Mouse (Mus musculus) limb, embryonic 11.5 days (tissue): ENCODE data around the gene Ms4a14. TPM values are rescaled to one million over a fixed set of nuclear protein-coding genes. Genes with fewer than 3 reads are reported as not detected.
"Not testable (repeated sequence)": the region's sequence is repeated elsewhere in the genome, so short reads cannot be mapped to it uniquely, and the experiment has no call there.

Source experiments
- ATAC-seq: fragments of 200-750 bp; cut with Nextera tagmentation; 2 replicates; pipeline ENCODE4 v1.8.0; 2017; ENCODE audit warnings: low read depth; ENCODE audit not compliant: insufficient number of reproducible peaks, low FRiP score, low TSS enrichment
- DNase-seq: peaks from one replicate; pipeline ENCODE4 v3.0.0-alpha.2; 2015; ENCODE audit warnings: low spot score
- H3K27ac ChIP-seq: fragments of 300-500 bp; sonication (generic); replicated peaks from 2 replicates; pipeline ENCODE4 v1.5.1; 2014; ENCODE audit warnings: low read depth, mild to moderate bottlenecking, low read length
- H3K27me3 ChIP-seq: fragments of 300-500 bp; sonication (generic); 2 replicates; pipeline ENCODE4 v1.6.1; 2014; ENCODE audit warnings: mild to moderate bottlenecking, low read length, mixed read lengths; ENCODE audit not compliant: control insufficient read depth, insufficient read depth
- H3K36me3 ChIP-seq: fragments of 300-500 bp; sonication (generic); 2 replicates; pipeline ENCODE4 v1.6.1; 2014; ENCODE audit warnings: mild to moderate bottlenecking, low read length, moderate library complexity, mixed read lengths; ENCODE audit not compliant: control insufficient read depth, insufficient read depth
- H3K4me1 ChIP-seq: fragments of 300-500 bp; sonication (generic); 2 replicates; pipeline ENCODE4 v1.6.1; 2014; ENCODE audit warnings: low read length, mixed read lengths; ENCODE audit not compliant: control insufficient read depth, insufficient read depth
- H3K4me2 ChIP-seq: fragments of 300-500 bp; sonication (generic); 2 replicates; pipeline ENCODE4 v1.6.1; 2014; ENCODE audit warnings: low read depth, mild to moderate bottlenecking, moderate library complexity; ENCODE audit not compliant: severe bottlenecking
- H3K4me3 ChIP-seq: fragments of 300-500 bp; sonication (generic); 2 replicates; pipeline ENCODE4 v1.5.1; 2014; ENCODE audit warnings: low read depth, low read length
- H3K9ac ChIP-seq: fragments of 300-500 bp; sonication (generic); 2 replicates; pipeline ENCODE4 v1.6.1; 2014; ENCODE audit warnings: mild to moderate bottlenecking, low read length
- H3K9me3 ChIP-seq: fragments of 300-500 bp; sonication (generic); 2 replicates; pipeline ENCODE4 v1.6.1; 2016; ENCODE audit warnings: low read length; ENCODE audit not compliant: control insufficient read depth
- WGBS: fragments of 180-500 bp; shearing (Covaris S2); extraction: QIAGEN DNeasy Blood & Tissue Kit; methylation state at CpG from one replicate; pipeline ENCODE4 v1.1.7; 2014; 5-methylcytosine and 5-hydroxymethylcytosine counted together
- polyA plus RNA-seq: library from polyadenylated mRNA; unstranded; fragments of >200 nt; fragmentation: Nextera tagmentation; extraction: Ambion mirVana; gene quantifications from 2 replicates; pipeline ENCODE4 v1.2.1, GENCODE M21; 2014

Gene Ms4a14
- polyA plus RNA-seq, 1 experiment from 2014 or later = 0.04 TPM

DNA sequence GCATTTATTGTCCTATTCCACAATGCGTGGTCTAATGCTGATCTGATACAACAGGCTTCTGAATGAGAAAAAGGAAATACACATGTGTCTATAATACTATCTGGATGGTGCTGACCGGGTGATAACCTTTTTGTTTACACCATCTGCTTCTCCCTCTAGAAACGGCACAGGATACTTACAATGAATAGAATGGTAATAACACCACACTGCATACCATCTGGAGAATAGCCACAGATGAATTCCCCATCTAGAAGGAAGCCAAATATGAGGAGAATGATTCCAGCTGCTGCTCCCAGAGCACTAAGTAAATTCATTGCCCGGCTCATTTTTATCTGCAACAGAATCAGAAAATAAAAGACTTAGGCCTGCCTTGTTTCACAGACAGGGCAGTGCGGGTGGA lies 37.8 kb downstream of the Ms4a14 start:
- WGBS = 75% methylated on average over 5 of the region's 5 CpGs
- DNase-seq = no peak
- Histone ChIP-seq H3K36me3 (no peaks in the 10 kb centered on the region), H3K4me2 (no peak overlapping the region), H3K4me1 (no peaks in the 10 kb centered on the region), H3K9me3 (no peaks in the 10 kb centered on the region), H3K27me3 (no peaks in the 10 kb centered on the region), H3K4me3 (no peak overlapping the region), H3K27ac (no peak overlapping the region), H3K9ac (no peak overlapping the region)
- ATAC-seq = no peak

DNA sequence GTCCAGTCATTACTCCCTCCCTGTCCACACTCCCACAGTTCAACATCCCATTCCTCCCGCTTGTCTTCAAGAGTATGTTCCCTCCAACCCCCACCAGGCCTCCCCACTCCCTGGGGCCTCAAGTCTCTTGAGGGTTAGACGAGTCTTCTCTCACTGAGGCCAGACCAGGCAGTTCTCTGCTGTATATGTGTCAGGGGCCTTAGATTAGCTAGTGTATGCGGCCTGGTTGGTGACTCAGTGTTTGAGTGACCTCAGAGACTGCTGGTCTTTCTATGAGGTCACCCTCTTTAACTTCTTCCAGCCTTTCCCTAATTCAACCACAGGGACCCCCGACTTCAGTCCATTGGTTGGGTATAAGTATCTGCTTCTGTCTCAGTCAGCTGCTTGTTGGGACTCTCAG lies 47.3 kb downstream of the Ms4a14 start:
- H3K4me2 ChIP-seq = no peak overlapping the region
- no peaks in the 10 kb centered on the region for H3K36me3 ChIP-seq
- no peaks in the 10 kb centered on the region for H3K27me3 ChIP-seq
- H3K9me3 ChIP-seq = no peaks in the 10 kb centered on the region
- H3K9ac ChIP-seq = no peak overlapping the region
- no peaks in the 10 kb centered on the region for H3K4me1 ChIP-seq
- H3K27ac ChIP-seq = no peak overlapping the region
- H3K4me3 ChIP-seq = no peak overlapping the region
- 74% methylated on average over 4 of the region's 4 CpGs for WGBS
- no peak for ATAC-seq
- no peak for DNase-seq

DNA sequence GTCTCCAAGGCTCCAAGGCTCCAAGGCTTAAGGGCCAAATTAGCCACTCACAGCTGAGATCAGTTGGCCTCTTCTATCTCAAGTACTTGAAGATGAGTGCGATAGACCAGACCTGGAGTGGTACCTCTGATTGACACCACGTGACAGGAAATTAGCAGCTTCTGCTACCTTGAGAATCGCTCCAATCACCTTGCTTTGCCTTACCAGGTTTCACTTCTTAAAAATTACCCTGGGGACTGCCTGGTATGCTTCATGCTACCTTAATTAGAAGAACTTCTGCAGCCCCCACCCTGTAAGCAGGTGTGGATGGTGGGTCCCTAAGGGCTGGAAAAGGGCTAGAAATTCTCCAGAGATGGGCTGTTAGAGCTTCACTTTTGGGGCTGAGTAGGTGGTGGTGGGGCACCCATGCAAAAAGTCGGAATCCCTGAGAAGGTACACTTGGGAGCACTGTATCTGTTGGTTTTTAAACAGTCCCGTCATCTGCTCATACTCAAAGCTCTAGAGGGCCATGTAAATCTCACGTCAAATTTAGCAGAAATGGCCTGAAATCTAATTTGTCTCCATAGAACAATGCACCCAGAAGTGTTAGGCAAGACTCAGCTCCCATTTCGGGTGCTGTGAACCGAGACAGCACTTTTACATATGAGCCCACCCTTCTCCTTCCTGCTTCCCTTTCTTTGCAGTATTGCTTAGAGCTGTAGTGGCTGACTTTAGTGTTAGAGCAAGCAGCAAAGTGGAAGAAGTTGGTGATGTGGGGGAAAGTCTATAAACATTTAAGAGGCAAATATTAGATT lies 48.0 kb downstream of the Ms4a14 start, which contains the start of gene Ms4a1:
Ms4a1 (minus strand) TSS at position 190 of the 794 bp plus-strand sequence.
- Histone ChIP-seq H3K4me3 (no peak within 1 kb of the TSS), H3K4me2 (no peak within 1 kb of the TSS), H3K4me1 (no peaks in the 10 kb centered on the region), H3K27me3 (no peaks in the 10 kb centered on the region), H3K27ac (no peak within 1 kb of the TSS), H3K36me3 (no peaks in the 10 kb centered on the region), H3K9ac (no peak within 1 kb of the TSS), H3K9me3 (no peaks in the 10 kb centered on the region)
- WGBS = 87% methylated on average over 8 of the region's 8 CpGs
- ATAC-seq (no peak), DNase-seq (no peak)

DNA sequence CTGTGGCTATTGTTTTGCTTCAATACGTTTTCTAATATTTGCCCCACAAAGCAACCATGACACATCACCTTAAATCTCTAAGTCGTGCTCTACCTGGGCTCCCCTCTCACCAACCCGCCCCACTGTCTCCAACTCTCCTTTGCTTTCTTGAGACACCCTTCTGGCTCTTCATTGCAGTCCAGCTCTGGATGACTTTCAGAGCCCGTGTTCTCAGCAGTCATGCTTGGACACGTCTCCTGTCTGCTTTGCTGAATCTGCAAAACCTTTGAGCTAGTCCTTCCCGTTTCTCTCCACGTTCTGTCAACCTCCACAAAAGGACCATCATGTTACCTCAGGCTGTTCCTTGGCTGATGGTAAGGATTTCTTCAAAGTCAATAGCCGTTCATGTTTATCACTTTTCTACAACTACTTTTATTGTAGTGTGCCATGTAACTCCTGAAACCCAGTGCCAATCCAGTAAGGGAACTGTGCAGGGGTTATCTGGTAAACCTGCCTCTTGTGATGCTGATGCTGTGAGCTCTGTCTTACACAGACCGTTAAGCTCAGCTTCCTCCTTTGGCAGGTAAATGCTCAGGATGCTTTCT lies 49.6 kb downstream of the Ms4a14 start:
- no peaks in the 10 kb centered on the region for H3K27me3 ChIP-seq
- H3K9me3 ChIP-seq = no peaks in the 10 kb centered on the region
- ATAC-seq = no peak

DNA sequence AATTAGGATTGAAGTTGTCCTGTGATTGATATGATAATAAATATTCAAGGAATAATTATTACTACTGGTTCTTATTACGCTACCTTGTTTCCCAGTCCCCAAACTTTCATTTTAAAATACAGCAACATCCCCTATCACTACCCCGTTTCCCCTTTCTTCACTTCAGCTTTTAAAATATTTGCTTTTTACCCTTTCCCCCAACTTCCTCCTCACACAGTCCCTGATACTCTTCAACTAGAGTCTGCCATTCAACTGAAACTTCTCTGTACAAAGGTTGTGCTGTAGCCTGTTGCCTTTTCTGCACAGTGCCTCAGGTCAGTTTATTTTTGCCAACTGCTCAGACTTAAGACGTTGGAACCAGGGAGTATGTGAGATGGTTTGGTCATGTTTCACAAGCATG lies 50.7 kb downstream of the Ms4a14 start:
- Histone ChIP-seq H3K9me3 (no peaks in the 10 kb centered on the region), H3K9ac (no peak overlapping the region), H3K27ac (no peak overlapping the region), H3K27me3 (no peaks in the 10 kb centered on the region), H3K36me3 (no peaks in the 10 kb centered on the region), H3K4me3 (no peak overlapping the region), H3K4me1 (no peaks in the 10 kb centered on the region), H3K4me2 (no peak overlapping the region)
- ATAC-seq (no peak), DNase-seq (no peak)
- WGBS = 88% methylated on average over 3 of the region's 3 CpGs

More for the DNA sequence above, 49.6 kb downstream of the Ms4a14 start:
- WGBS = 85% methylated on average over 9 of the region's 9 CpGs
- H3K4me2 ChIP-seq = no peak overlapping the region
- no peak for DNase-seq
- H3K9ac ChIP-seq = no peak overlapping the region
- no peaks in the 10 kb centered on the region for H3K4me1 ChIP-seq
- H3K27ac ChIP-seq = no peak overlapping the region
- no peaks in the 10 kb centered on the region for H3K36me3 ChIP-seq
- no peak overlapping the region for H3K4me3 ChIP-seq

DNA sequence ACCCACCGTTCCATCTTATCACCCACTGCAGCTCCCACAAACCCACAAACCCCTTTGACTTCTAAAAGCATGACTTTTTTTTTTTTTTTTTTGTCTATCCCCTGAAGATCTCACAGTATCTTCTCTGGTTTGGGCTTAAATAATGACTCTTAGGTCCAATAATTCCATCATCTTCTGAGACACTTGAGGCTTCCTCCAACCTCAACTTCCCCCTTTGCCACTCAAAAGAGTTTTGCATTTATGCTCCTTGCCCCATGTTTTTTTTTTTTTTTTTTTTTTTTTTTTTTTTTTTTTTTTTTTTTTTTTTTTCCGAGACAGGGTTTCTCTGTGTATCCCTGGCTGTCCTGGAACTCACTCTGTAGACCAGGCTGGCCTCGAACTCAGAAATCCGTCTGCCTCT lies 51.3 kb downstream of the Ms4a14 start:
- H3K9ac ChIP-seq, H3K9me3 ChIP-seq, DNase-seq, H3K4me3 ChIP-seq, H3K4me2 ChIP-seq, H3K36me3 ChIP-seq, H3K27ac ChIP-seq, ATAC-seq, H3K27me3 ChIP-seq, H3K4me1 ChIP-seq: not testable (repeated sequence)
- WGBS = 64% methylated on average over 4 of the region's 4 CpGs

DNA sequence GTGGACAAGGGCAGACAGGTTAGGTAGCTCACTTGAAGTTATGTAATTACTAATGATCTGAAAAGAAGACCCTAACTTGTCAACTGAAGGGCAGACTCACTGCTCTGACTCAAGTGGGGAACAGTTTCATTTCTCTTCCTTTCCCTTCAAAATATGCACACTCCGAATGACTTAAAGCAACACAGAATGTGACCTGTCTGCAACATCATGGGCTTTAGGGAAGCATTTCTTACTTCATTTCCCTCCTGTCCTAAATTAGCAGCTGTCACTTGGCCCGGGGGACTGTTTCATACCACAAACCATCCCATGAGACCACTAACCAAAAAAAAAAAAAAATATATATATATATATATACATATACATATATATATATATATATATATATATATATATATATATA lies 52.7 kb downstream of the Ms4a14 start:
- DNase-seq (no peak), ATAC-seq (no peak)
- no peaks in the 10 kb centered on the region for H3K9me3 ChIP-seq
- H3K27me3 ChIP-seq = no peaks in the 10 kb centered on the region
- H3K4me3 ChIP-seq = no peak overlapping the region
- no peak overlapping the region for H3K9ac ChIP-seq
- H3K4me2 ChIP-seq = no peak overlapping the region
- H3K27ac ChIP-seq = no peak overlapping the region
- WGBS = 88% methylated on average over 2 of the region's 2 CpGs
- H3K4me1 ChIP-seq = no peaks in the 10 kb centered on the region
- no peaks in the 10 kb centered on the region for H3K36me3 ChIP-seq
